Mouse (Mus musculus) adrenal gland, postnatal 25 days (tissue): ENCODE measurements around the gene Igf2bp1. TPM values are rescaled to one million over a fixed set of nuclear protein-coding genes. Genes with fewer than 3 reads are reported as not detected.

Experiments
- DNase-seq: peaks from one replicate; pipeline ENCODE4 v3.0.0; 2021; ENCODE audit warnings: mixed read lengths
- long read RNA-seq: library from polyadenylated mRNA; stranded (forward); transcript quantifications from one replicate; pipeline ENCODE4 v2.0.0, GENCODE M21; 2021
- total RNA-seq: library from RNA; stranded (reverse); gene quantifications from 2 replicates; pipeline ENCODE4 v1.2.3, GENCODE M21; 2021

Gene Igf2bp1
- total RNA-seq: 3.9 and 5.1 TPM in 2 replicates
- long read RNA-seq, full-length matches to known transcripts: 3 of 5 reads
- long read RNA-seq, partial matches to known transcripts: 0 of 5 reads
- long read RNA-seq, other reads (novel, unspliced or antisense): 2 of 5 reads

GRCm38 (mm10) chr11:96005403-96006271, at the start of gene Igf2bp1:
Gene Igf2bp1, minus strand, starts transcription at chr11:96005940.
- peak; percentile 53 for DNase-seq

GRCm38 (mm10) chr11:96050854-96051253, 45.1 kb upstream of the Igf2bp1 start:
- DNase-seq: no peak

- no peak for DNase-seq
Observed at GRCm38 (mm10) chr11:96049939-96050338, 44.2 kb upstream of the Igf2bp1 start.

DNA sequence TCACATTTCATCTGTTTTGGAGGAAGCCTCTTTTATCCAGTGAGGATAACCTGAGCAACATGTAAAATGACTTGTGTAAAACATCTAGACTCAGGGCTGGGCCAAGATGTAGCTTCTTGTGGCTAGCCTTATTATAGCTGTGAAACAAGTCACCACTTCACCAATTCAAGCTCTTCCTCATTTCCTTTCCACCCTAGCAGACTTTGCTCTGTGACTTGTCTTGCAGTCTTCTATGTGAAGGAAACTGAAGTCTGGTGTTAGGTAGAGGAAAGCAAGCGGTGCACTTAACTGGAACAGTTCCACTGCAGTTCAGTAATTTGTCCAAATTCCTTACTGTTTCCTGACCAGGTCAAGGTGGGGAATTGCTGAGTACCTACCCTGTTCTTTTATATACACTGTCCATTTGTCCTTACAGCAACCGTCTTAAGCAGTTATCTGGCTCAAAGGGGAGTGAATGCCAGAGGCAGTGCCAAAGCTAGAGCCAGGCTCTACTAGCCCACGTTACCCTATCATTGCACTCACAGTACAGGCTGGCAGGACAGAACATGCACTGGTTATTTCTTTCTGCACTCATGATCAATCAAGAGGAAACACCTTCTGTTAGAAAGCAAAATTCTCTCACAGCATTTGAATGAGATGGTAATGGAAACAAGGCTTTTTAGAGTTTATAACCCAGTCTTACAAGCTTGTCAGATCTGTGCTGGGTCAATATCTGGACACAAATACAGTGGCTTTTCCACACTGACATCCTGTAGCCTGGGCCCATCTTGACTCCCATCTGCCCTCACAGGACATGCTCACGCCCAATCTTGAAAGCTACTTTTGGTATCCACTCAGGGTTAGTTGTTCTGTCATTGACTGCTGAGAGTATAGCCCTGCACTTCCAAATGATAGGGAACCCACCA, 42.0 kb upstream of the Igf2bp1 start:
- DNase-seq: no peak

DNA sequence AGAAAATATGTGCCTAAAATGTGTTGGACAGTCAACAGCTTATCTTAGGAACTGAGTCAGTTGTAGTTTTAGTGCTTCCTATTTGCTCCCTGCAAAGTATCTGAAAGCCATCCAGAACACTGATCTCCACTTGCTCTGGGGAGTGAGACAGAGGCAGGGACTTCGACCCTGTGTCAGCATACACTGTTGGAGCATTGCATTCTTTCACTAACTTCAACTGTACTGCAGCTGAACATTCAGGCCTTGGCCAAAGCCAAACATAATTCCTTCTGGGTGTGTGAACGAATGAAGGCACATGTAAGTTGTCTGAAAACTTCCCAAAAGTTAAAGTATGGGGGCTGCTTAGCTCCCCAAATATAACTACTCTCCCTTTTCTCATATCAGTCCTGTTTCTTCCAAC, 41.1 kb upstream of the Igf2bp1 start:
- no peak for DNase-seq

DNA sequence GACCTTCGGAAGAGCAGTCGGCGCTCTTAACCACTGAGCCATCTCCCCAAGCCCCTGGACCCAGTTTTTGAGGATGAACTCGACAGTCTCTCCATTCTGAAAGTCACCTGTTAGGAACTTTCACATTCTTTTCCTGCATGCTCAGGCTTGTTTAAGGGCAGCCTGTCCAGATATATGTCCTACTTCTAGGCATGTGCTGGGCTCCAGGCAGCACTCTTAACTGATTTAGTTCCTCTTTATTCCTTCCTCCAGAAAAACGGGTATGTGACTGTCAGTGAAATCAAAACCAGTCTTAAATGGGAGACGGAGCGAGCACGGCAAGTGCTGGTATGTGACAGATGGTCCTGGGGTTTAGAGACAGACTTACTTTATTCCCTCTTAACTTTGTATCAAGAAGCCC, 40.3 kb upstream of the Igf2bp1 start:
- no peak for DNase-seq

DNA sequence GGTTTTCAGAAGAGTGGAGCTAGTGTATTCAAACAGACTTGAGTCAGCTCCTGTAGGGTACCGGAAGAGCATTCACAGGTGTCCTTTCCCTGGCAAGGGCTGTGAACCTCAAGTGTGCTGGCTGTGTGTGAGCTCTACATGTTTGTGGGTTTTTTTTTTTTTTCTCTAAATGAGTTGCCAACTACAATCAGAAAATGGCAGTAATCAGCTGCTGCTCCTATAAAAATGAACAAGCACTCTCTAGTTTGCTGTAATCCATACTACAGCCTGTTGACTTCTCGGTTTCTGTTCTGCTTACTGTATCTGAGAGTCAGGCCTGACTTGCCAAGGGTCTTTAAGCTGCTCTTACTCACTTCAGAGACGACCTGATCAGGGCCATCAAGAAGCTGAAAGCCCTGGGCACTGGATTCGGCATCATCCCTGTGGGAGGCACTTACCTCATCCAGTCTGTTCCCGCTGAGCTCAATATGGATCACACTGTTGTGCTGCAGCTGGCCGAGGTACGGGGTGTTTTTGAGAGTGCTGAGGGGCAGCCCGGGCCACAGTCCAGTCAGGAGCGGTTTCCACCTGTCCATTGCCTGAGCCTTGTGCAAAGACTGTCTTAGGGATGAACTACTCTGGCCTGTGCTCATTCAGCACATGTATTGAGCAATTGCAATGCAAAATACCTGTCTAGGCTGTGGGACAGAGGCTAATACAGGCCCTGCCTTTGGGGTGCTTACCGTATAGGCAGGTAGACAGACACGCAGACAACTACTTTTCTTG, 39.2 kb upstream of the Igf2bp1 start:
- DNase-seq: no peak

DNA sequence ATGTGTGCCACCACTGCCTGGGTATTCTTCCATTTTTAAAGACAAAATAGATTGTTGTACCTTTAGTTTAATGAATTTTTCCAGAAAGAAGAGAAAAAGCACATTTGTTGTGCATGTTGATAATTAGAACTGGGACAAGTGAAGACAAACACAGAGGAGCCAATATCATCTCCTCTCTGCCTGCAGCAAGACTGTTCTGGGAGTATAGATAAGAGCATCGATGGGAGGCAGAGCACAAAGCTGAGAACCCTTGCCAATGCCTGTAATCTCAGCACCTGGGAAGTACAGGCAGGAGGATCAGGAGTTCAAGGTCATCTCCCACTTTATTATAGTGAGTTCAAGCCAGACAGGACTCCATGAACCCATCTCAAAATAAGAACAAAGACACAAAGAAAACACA, 32.8 kb upstream of the Igf2bp1 start:
- DNase-seq: no peak

DNA sequence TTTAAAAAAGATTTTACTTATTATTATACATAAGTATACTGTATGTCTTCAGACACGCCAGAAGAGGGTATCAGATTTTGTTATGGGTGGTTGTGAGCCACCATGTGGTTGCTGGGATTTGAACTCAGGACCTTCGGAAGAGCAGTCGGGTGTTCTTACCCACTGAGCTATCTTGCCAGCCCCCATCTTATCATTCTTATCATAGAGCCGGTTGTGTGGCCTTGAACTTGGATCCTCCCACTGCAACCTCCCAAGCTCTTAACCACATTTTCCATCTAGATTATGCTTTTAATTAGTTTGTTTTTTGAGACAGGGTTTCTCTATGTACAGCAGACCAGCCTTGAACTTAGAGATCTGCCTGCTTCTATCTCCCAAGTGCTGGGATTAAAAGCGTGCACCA, 31.8 kb upstream of the Igf2bp1 start:
- DNase-seq: no peak

DNA sequence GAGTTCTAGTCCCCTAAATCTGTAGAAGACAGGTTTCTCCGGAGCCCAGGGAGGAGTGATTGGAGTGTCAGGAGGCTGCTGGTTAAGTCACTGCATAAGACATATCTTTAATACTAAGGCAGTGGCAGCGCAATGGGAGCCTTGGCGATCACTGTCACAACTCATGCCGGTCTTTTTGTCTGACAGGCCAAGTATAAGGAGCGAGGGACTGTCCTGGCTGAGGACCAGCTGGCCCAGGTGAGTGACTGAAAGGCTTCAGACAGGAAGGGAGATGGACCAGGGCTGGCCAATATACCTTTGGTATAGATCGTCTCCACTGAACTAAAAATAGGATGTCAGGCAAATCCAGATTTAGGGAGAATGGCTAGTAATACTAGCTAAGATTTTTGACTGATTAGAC, 29.4 kb upstream of the Igf2bp1 start:
- peak; percentile 12 for DNase-seq

GRCm38 (mm10) chr11:96034596-96035052, 28.9 kb upstream of the Igf2bp1 start, which contains the start of gene Snf8:
Gene Snf8, plus strand, starts transcription at chr11:96034885.
- DNase-seq: peak; percentile 95

DNA sequence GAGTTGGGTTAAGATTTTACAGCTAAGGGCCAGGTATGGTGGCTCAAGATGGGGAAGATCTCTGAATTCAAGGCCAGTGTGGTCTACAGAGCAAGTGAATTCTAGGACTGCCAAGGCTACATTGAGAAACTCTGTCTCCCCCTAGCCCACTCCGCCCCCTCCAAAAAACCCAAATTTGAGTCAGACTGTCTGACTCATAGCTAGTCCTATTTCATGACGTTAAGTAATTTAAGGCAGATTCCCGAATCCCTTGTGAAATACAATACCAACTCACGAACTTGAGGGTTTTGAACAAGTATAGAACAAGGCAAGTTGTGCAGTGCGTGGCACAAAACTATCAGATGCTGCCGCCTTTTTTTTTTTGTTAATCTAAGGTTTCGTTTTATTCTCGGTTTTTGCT, 28.4 kb upstream of the Igf2bp1 start:
- no peak for DNase-seq

GRCm38 (mm10) chr11:96033264-96033663, 27.5 kb upstream of the Igf2bp1 start:
- DNase-seq: no peak

GRCm38 (mm10) chr11:96031701-96032100, 26.0 kb upstream of the Igf2bp1 start:
- no peak for DNase-seq

- DNase-seq: no peak
Observed at GRCm38 (mm10) chr11:96030571-96030970, 24.8 kb upstream of the Igf2bp1 start.

DNA sequence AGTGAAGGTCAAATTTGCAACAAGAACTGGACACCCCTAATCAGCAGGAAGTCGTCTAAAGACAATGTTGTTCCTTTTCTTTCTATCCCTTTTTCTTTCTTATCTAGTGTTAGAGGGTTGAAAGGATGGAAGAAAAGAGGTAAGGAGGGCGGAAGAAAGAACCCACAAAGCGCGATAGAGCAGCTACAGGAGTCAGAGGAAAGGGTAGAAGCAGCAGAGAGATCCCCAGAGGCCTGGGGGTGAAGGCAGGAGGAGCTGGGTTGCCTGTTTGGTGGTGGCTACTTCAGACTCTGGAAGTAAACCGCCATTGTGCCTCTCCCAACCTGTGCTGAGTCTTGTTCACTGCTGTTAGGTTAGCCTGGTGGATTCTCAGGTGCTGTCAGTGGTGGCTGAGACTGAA, 22.4 kb upstream of the Igf2bp1 start:
- no peak for DNase-seq

DNA sequence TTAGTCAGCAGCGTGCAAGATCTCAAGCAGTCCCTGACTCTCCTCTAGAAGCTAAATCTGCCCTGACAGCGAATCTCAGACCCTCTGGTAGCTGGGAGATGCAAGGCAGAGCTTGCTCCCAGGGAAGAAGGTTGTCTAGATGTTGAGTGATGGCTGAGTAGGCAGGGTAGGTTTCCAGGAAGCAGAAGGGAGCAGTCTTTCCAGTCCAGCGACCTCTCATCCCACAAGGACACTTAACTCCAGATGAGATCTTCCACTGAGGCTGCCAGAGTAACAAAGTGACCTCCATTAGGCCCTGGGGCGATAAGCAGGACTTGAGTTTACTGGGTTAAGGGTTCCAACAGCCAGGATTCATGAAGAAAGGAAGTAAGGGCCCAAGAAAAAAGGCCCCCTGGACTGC, 14.9 kb upstream of the Igf2bp1 start:
- DNase-seq: no peak

DNA sequence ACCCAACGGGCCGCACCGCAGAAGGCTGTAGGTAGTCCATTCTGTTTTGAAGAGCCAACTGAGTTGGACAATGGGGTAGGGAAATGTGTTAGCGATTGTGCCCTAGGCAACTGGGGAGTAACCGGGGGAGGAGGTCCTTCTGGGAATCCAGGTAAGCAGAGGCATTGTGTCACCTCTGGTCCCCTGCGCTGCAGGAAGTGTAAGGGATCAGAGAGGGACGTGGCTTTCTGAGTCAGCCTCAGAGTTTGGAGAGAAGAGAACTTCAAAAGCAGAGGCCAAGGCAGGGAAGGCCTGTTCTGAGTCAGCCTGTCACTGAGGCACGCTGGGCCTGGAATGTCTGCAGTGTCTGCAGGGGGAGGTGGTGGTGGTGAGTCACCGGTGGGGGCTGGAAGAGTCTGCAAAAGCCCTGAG, 12.2 kb upstream of the Igf2bp1 start:
- peak; percentile 79 for DNase-seq

GRCm38 (mm10) chr11:96015421-96015820, 9.7 kb upstream of the Igf2bp1 start:
- DNase-seq: no peak

DNA sequence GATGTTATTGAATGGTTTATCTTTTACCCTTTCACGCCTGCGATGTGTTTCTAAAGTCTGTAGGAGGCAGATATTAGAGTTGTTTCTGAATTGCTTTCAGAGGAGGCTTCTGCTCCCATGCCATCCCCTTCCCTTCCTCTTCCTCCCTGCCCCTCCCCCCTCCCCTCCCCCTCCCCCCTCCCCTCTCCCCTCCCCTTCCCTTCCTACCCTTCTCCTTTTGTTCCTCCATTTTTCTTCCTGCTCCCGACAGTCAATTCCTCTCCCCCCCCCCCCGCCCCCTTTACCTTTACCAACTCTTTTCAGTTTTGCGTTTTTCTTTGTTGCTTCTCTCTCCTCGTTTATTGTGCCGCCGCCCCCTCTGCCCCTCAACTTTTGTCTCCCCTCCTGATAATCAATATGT, 6.2 kb upstream of the Igf2bp1 start:
- no peak for DNase-seq

GRCm38 (mm10) chr11:96008827-96009226, 3.1 kb upstream of the Igf2bp1 start:
- no peak for DNase-seq
